Mouse (Mus musculus) adrenal gland, postnatal 25 days (tissue): ENCODE results near the gene Dgcr2. TPM values are rescaled to one million over a fixed set of nuclear protein-coding genes. Genes with fewer than 3 reads are reported as not detected.

Source experiments
- DNase-seq: peaks from one replicate; pipeline ENCODE4 v3.0.0; 2021; ENCODE audit warnings: mixed read lengths
- long read RNA-seq: library from polyadenylated mRNA; stranded (forward); transcript quantifications from one replicate; pipeline ENCODE4 v2.0.0, GENCODE M21; 2021
- total RNA-seq: library from RNA; stranded (reverse); gene quantifications from 2 replicates; pipeline ENCODE4 v1.2.3, GENCODE M21; 2021

The Dgcr2 gene
- 67.7 and 73.0 TPM in 2 replicates for total RNA-seq
- long read RNA-seq, full-length matches to known transcripts, result 39 of 70 reads
- long read RNA-seq, partial matches to known transcripts, result 13 of 70 reads
- long read RNA-seq, other reads (novel, unspliced or antisense), result 18 of 70 reads

- no peak for DNase-seq
These were observed at the start of gene Dgcr2, which contains the start of gene Tssk2 for GRCm38 (mm10) chr16:17898462-17898861. Gene Dgcr2, minus strand, starts transcription at chr16:17898562. Gene Tssk2, plus strand, starts transcription at chr16:17898637.

DNA sequence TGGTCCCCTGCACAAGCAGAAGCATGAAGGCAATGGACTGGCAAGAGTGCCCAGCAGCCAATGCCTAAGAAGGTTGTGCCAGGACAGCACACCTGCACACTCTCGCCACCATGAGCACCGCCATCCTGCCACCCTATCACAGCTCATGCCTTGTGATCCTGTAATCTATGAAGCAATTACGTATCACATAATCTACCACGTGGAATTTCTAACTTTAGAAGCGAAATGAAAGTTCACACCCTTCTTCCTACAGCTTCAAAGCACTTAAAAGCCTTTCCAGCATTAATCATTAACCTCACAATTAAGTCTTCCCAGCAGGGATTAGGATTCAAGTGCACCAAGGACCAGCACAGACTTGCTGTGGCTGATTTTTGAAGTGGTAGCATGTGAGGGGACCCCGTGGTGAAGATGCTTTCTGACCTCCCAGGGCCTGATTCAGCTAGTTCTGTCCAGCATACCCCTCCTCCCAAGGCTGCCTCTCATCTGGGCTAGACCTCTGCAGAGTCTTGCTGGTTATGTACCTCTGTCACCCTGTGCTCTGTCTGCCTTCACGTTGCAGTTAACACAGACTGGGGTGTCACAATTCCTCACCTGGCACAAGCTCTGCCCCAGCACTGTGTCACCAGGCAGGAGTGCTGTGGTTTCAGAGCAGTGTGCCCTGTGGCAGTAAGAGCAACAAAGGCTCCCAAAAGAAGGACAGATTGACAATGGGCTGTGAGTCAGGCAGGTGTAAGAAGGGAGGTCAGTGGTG, 46.9 kb upstream of the Dgcr2 start:
- DNase-seq, result no peak

DNA sequence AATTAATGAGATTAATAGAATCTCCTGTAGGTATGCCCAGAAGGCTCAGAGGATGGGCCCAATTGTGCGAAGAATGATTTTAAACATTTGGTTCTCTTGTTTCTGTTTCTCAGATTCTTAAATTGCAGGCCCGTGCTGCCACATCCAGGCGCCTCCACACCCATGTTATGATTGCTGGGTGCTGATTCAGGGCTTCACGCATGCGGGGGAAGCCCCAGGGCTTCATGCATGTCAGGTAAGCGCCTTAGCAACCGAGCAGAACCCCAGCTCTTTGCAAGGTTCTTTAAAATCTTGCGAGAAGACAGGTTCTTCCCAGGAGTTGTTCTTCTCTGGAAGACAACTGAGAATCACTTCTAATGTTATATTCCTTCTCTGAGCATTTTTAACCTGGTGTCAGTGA, 45.1 kb upstream of the Dgcr2 start:
- DNase-seq, result no peak

DNA sequence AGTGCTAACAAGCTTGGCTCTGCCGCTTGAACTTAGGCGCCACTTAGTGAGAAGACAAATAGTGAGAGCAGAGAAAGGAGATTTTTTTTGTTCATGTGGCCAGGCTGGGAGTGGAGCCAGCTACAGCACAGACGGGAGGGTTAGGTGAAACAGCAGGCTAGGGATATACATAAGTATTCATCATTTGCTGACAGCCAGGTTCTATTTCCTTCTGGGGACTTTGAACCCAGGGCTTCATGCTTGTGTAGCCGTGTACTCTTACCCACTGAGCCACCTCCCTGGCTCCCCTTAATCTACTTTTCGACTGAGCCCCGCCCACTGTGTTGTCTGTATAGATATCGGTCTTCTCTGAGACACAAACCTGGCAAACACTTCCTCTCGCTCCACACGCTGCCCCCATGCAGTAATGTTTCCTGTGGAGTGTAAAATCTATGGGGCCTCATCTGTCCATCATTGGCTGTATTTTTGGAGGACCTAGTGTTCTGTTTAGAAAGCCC, 40.9 kb upstream of the Dgcr2 start:
- no peak for DNase-seq

DNA sequence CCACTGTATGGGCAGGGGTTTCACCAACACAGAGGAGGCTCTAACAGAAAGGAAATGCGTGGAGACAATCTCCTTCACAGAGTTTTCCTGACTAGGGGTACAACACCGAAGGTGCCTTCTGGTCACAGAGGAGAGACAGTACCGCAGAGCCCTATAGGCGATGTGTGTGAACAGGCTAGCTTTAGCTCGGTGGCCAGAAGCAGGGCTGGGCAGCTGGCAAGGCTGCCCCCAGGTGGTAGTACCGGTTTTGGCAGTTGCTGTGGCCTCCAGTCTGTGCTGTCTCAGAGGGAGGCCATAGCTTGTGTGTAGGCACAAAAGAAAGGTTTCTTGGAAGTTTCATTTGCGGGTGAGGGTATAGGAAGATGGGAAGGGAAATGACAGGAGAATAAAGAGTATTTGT, 40.5 kb upstream of the Dgcr2 start:
- peak; percentile 73 for DNase-seq

DNA sequence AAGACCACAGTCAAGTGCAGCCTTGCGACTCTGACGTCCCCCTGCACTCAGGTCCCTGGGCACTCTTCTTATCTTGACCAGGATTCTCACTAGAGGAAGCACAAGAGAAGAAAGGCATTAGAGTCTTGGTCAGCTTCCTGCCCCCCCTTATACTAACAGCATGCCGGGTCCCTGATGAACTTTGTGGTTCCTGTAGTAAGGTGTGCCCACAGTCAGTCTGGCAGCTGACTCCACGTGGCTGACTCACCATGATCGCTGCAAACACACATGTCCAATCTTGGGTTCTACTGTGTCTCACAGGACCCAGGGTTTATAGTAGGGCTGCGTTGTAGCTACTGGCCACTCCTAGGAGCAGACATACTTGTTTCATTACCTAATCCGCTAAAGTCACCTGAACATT, 39.8 kb upstream of the Dgcr2 start:
- DNase-seq, result no peak

- DNase-seq, result peak; percentile 26
These were observed 38.4 kb upstream of the Dgcr2 start for GRCm38 (mm10) chr16:17936776-17937175.

- DNase-seq, result peak; percentile 27
These were observed 36.1 kb upstream of the Dgcr2 start for GRCm38 (mm10) chr16:17934445-17934910.

GRCm38 (mm10) chr16:17933594-17934444, 35.5 kb upstream of the Dgcr2 start:
- DNase-seq, result no peak

- DNase-seq, result no peak
These were observed 33.6 kb upstream of the Dgcr2 start for GRCm38 (mm10) chr16:17931906-17932460.

DNA sequence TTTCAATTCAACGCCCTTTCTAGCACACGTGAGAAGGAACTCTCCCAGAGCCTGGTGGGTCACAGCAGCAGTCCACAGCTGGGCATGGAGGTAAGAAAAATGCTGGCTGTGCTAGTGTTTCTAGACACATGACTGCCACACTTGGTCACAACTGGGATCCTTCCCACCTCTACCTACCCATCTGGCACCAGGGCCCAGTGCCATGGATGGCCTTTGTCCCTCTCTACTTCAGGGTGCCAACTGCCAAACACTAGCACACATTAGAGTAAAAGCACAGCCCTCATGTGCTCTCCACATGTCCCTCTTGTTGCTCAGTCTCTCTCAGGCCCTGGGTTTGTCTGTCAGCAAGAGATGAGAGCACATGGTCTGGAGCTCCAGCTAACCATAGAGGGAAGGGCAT, 31.3 kb upstream of the Dgcr2 start:
- no peak for DNase-seq

- DNase-seq, result no peak
These were observed 30.8 kb upstream of the Dgcr2 start for GRCm38 (mm10) chr16:17929211-17929610.

DNA sequence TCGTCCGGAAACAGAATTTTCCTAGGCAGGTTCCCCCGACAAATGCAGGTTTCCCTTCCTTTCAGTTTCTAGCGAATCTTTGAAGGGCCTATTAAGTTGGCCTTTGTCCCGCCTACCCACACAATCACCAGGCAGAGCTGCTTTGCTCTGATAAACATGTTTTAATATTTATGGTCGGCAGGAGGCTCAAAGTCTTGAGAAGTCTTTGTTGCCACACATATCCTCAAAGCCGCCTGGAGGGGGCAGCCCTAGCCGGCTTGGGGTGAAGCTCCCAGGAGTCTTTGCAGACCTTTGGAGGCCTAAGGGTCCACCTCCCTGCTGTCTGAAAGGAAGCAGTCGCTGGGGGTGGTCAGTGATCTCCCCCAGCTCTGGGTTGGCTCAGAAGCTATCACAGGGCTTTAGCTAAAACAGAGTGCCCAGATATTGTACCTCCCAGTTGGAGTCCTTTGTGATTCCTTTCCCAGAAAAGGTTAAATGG, 30.3 kb upstream of the Dgcr2 start:
- DNase-seq, result peak; percentile 62

GRCm38 (mm10) chr16:17928087-17928580, 29.8 kb upstream of the Dgcr2 start, which contains the start of gene Slc25a1:
Gene Slc25a1, minus strand, starts transcription at chr16:17928219.
- peak; percentile 87 for DNase-seq

DNA sequence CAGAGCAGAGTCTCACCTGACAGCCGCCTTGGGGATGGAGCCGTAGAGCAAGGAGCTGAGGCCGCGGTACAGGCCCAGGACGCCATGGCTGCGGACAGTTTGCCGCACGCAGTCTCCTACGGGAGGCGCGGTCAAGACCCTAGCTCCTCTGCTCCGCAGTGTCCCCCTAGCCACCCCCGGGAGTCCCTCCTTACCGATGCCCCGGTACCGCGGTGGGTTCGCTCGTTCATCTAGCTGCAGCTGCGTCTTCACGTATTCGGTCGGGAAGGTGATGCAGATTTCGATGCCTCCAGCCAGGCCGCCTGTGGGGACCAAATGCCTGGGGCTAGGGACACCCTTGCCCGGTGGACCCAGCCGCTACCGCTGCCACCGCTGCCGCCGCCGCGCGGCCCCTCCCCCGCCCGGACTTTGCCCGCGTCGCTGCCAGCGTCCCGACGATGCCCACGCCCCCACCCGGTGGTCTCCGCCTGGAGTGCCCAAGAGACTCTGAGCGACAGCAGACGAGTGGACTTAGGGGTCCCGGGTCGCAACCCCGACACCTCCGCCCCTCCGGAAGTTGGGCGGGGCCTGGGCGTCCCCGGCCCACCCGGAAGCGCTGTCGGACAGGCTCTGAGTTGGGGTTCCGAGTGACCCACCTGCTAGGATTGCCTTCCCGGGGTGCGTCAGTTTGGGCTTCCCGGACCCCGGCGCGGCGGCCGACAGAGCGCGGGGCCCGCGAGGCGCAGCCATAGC, 29.2 kb upstream of the Dgcr2 start:
- peak; percentile 58 for DNase-seq

DNA sequence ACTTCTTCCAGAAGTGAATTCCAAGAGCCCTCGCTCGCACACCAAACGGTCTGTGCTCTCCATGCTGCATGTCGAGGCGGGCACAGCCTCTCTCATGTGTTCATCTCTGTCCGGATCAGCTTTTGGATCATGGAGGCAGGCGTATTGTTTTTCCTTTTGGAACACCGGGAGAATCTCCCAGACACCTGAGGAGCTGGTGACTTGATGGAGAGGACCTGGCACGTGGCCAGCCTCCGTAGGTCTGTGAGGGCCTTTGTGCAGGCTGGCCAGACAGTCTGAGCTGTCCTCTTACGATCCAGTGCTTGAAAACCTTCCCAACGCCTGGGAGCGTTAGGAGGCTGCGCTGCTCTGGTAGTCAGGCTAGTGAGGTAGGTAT, 23.8 kb upstream of the Dgcr2 start:
- peak; percentile 30 for DNase-seq

- DNase-seq, result peak; percentile 93
These were observed 23.2 kb upstream of the Dgcr2 start for GRCm38 (mm10) chr16:17921325-17922162.

DNA sequence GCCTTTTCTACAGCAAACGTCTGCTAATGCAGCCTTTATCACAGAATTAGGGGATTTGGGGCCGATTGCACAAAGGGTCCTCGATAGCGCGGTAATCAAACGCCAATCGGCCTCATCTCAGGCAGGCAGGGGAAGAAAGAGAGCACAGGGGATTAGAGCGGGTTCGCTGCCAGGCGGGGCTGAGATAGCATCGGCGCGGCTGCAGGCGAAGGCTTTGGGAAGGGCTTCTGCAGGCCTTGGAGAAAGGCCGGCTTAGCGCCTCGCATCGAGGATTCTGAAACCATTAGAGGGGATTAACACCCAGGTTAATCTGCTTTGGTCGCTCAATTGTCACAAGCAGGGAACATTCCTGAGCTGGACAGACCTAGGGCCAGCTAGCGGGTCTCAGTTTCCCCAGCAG, 22.2 kb upstream of the Dgcr2 start:
- DNase-seq, result no peak

DNA sequence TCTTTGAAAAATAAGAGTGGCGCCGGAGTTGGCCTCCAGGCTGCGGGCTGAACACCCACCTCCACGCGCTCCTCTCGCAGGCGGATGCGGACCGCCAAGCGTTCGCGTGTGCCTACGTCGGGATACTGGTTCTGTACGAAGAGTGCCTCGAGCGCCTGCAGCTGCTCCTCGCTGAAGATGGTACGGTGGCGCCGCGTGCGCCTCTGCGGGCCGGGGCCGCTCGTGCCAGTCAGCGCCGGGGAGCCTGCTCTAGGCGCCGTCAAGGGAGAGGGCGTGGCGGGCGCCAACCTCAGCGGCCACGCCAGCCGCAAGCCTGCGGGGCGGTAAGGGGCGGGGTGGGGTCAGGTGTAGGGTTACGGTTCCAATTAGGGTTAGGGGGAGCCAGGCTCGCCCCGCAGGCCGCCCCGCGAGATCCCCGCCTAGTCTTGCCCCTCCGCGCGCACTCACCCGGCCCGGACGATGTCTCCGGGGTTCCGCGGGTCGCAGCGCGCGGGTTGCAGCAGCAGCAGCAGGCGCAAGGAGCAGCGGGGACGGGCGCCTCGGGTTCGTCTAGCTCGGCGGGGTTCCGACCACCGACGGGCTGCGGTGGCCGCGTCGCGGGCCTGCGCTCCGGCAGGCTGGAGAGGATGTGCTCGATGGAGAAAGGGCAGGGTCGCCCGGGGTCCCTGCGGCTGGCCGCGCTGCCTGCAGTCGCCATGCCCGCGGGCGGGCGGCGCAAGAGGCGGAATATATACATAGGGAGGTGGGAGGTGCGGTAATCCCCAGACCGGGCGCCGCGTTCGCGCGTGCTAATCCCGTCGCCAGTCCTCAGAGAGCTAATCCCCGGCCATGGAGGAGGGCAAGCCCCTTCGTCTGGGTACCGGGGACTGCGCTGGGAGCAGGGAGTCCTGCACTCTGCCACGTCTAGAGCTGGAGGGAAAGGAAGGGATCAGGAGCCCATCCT, 16.2 kb upstream of the Dgcr2 start, which contains the start of gene Gsc2:
TSS of gene Gsc2 (minus strand) at position 753 of the 943 bp plus-strand sequence.
- peak; percentile 41 for DNase-seq
